Mouse (Mus musculus) bone marrow, adult 2 months (tissue): Measurements from ENCODE around the gene Olfr12. TPM values are rescaled to one million over a fixed set of nuclear protein-coding genes. Genes with fewer than 3 reads are reported as not detected.

Source experiments
- H3K27ac ChIP-seq: fragments of 200-500 bp; 2 replicates; pipeline ENCODE4 v1.5.1; 2012; ENCODE audit warnings: low read depth, mild to moderate bottlenecking, control low read depth, inconsistent platforms, low read length; ENCODE audit not compliant: control insufficient read depth, poor library complexity, insufficient read depth
- H3K4me1 ChIP-seq: fragments of 200-500 bp; 2 replicates; pipeline ENCODE4 v1.6.1; 2011; ENCODE audit warnings: low read length; ENCODE audit not compliant: control insufficient read depth, insufficient read depth
- H3K4me3 ChIP-seq: fragments of 200-500 bp; replicated peaks from 2 replicates; pipeline ENCODE3; 2011; ENCODE audit warnings: mild to moderate bottlenecking, low read depth, low read length, control low read depth; ENCODE audit not compliant: control insufficient read depth
- CTCF ChIP-seq: fragments of 200-500 bp; IDR thresholded peaks from 2 replicates; pipeline ENCODE4 v1.5.1; 2011; ENCODE audit warnings: low read length, control low read depth; ENCODE audit not compliant: control insufficient read depth, insufficient read depth
- POLR2A ChIP-seq: fragments of 200-500 bp; IDR thresholded peaks from 2 replicates; pipeline ENCODE4 v1.6.1; 2011; ENCODE audit warnings: low read depth, mild to moderate bottlenecking, control low read depth, low read length, borderline replicate concordance; ENCODE audit not compliant: control insufficient read depth
- WGBS: fragments of 180-500 bp; shearing (Covaris S2); methylation state at CpG from one replicate; pipeline ENCODE4 v1.1.7; 2018; 5-methylcytosine and 5-hydroxymethylcytosine counted together
- polyA plus RNA-seq: library from polyadenylated mRNA; stranded (reverse); fragments of >200 nt; gene quantifications from 2 replicates; pipeline ENCODE4 v1.2.4, GENCODE M21; 2011; ENCODE audit warnings: low replicate concordance; ENCODE audit not compliant: missing spikeins, insufficient read depth, insufficient read length

Olfr12 gene
- polyA plus RNA-seq, 1 experiment, result not detected

GRCm38 (mm10) chr1:92636015-92636414, 18.4 kb downstream of the Olfr12 start:
- Histone ChIP-seq H3K4me1 (peaks cover 11% of the 10 kb centered on the region), H3K4me3 (no peak overlapping the region), H3K27ac (no peak overlapping the region)
- TF ChIP-seq POLR2A (no peak), CTCF (no peak)
- WGBS, result 84% methylated on average over 8 of the region's 8 CpGs

- Histone ChIP-seq H3K4me3 (no peak overlapping the region), H3K27ac (no peak overlapping the region), H3K4me1 (peaks cover 11% of the 10 kb centered on the region)
- 91% methylated on average over 11 of the region's 11 CpGs for WGBS
- TF ChIP-seq POLR2A, result no peak
- no peak for TF ChIP-seq CTCF
Observed at GRCm38 (mm10) chr1:92636676-92637075, 19.1 kb downstream of the Olfr12 start.

GRCm38 (mm10) chr1:92637501-92638172, 20.0 kb downstream of the Olfr12 start:
- Histone ChIP-seq H3K27ac (no peak overlapping the region), H3K4me3 (no peak overlapping the region), H3K4me1 (peaks cover 11% of the 10 kb centered on the region)
- WGBS, result 91% methylated on average over 15 of the region's 15 CpGs
- TF ChIP-seq POLR2A (no peak), CTCF (no peak)

GRCm38 (mm10) chr1:92638181-92638580, 20.6 kb downstream of the Olfr12 start:
- Histone ChIP-seq H3K4me1 (peaks cover 11% of the 10 kb centered on the region), H3K27ac (no peak overlapping the region), H3K4me3 (no peak overlapping the region)
- 87% methylated on average over 3 of the region's 3 CpGs for WGBS
- TF ChIP-seq CTCF, result no peak
- TF ChIP-seq POLR2A, result no peak

- no peak overlapping the region for H3K4me3 ChIP-seq
- WGBS, result 88% methylated on average over 4 of the region's 4 CpGs
- no peak overlapping the region for H3K27ac ChIP-seq
- TF ChIP-seq CTCF (no peak), POLR2A (no peak)
- peaks cover 11% of the 10 kb centered on the region for H3K4me1 ChIP-seq
Observed at GRCm38 (mm10) chr1:92638736-92639135, 21.1 kb downstream of the Olfr12 start.

GRCm38 (mm10) chr1:92640393-92640792, 22.8 kb downstream of the Olfr12 start:
- Histone ChIP-seq H3K4me3 (peak overlapping the region; percentile 5), H3K27ac (peak overlapping the region; percentile 57; the same call in 1 of the 2 replicates), H3K4me1 (peaks cover 11% of the 10 kb centered on the region)
- TF ChIP-seq POLR2A (no peak), CTCF (no peak)
- WGBS, result 24% methylated on average over 6 of the region's 6 CpGs

GRCm38 (mm10) chr1:92641514-92642272, 24.1 kb downstream of the Olfr12 start, which contains the start of gene Cops9:
Gene Cops9 (minus strand): TSS chr1:92641985.
- 3% methylated on average over 50 of the region's 50 CpGs for WGBS

GRCm38 (mm10) chr1:92643691-92644090, 26.1 kb downstream of the Olfr12 start:
- Histone ChIP-seq H3K27ac (no peak overlapping the region), H3K4me1 (peaks cover 14% of the 10 kb centered on the region), H3K4me3 (no peak overlapping the region)
- WGBS, result 83% methylated on average over 4 of the region's 4 CpGs
- TF ChIP-seq CTCF (no peak), POLR2A (no peak)

More at GRCm38 (mm10) chr1:92641514-92642272, 24.1 kb downstream of the Olfr12 start, which contains the start of gene Cops9:
- peaks cover 11% of the 10 kb centered on the region for H3K4me1 ChIP-seq
- H3K27ac ChIP-seq, result peak within 1 kb of the TSS; percentile 63
- H3K4me3 ChIP-seq, result peak within 1 kb of the TSS; percentile 99
- peak; percentile 49; the same call in 1 of the 2 replicates for TF ChIP-seq POLR2A
- TF ChIP-seq CTCF, result no peak

- 80% methylated on average over 5 of the region's 5 CpGs for WGBS
- Histone ChIP-seq H3K27ac (no peak overlapping the region), H3K4me1 (peaks cover 13% of the 10 kb centered on the region), H3K4me3 (no peak overlapping the region)
- TF ChIP-seq CTCF (no peak), POLR2A (no peak)
Observed at GRCm38 (mm10) chr1:92644916-92645315, 27.3 kb downstream of the Olfr12 start.
